Mouse (Mus musculus) Patski (cell line): ENCODE measurements around the gene Ankrd26. TPM values are rescaled to one million over a fixed set of nuclear protein-coding genes. Genes with fewer than 3 reads are reported as not detected.
A peak's percentile ranks its signal among the peaks of the same experiment; 100 is the strongest.

Source experiments
- ATAC-seq: fragments of 100-300 bp; one replicate; pipeline ENCODE4 v1.8.0; 2021
- CTCF ChIA-PET: fragments of 350-600 bp; sonication (Branson Sonifier 250); formaldehyde crosslinking; loops from one replicate; lab custom pipeline; 2022; ENCODE audit warnings: inconsistent platforms; lab: Charles Lee
- POLR2A ChIA-PET: fragments of 350-600 bp; sonication (Branson Sonifier 250); formaldehyde crosslinking; loops from one replicate; lab custom pipeline; 2022; ENCODE audit warnings: antibody characterized with exemption, inconsistent platforms; lab: Charles Lee
- DNase-seq: peaks from one replicate; pipeline ENCODE4 v3.0.0-alpha.2; 2011; ENCODE audit warnings: low read depth, low spot score
- H3K27me3 ChIP-seq: fragments of 371-371 bp; one replicate; pipeline ENCODE4 v1.5.1; 2021
- CTCF ChIP-seq: fragments of 100-300 bp; IDR thresholded peaks from one replicate; pipeline ENCODE4 v1.5.1; 2021
- in situ Hi-C: fragments of 300-500 bp; cut with MboI; formaldehyde crosslinking; loops from 3 replicates; pipeline ENCODE4 v1.11.1; 2018; ENCODE audit warnings: low pct_unique_long_range_greater_than_20kb, mixed read lengths
- polyA plus RNA-seq: library from polyadenylated mRNA; unstranded; gene quantifications from one replicate; pipeline ENCODE4 v1.2.3, GENCODE M21; 2021

Ankrd26 gene
- polyA plus RNA-seq, 1 experiment from 2014 or later: 12.2 TPM

DNA sequence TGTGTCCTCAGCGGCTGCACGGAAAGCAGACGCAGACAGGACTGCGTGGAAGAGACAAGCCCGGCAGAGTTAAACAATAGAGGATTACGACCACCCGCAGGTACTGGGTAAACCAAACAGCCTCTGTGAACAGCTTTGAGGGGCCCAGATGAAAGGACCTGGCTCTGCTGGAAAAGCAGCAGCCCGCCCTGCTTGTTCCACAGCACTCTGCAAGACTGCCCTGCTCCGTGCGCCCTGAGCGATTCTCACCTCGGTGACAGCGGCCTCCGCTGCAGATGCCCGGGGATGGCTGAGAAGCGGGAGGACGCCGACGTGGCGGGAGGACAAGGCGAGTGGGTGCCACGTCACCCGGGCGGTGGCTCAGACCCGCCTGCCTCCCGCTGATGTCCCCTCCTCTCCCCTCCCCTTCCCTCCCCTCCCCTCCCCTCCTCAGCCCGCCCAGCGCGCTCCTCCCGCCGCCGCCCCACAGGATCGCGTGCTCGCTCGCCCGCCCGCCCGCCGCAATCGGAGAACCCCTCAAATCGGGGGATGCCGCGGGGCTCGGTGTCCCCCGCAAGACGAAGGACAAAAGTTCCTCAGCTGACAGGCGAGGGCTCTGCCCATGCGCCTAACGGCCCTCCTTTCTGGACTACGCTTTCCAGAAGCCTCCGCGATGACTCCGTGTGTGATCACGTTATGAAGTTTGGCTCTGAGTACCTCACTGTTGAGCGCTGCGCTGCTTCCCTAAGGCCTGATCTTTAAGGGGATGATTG, 82.9 kb downstream of the Ankrd26 start, which contains the start of gene Zfp9:
TSS of gene Zfp9 (minus strand) at position 364 of the 752 bp plus-strand sequence.
- DNase-seq (no peak), ATAC-seq (peak; percentile 79)
- ChIA-PET CTCF (no interaction called here), POLR2A (interaction anchor here (0.6 kb wide), 1 partner anchor 24 kb away, joined by 3 read pairs; no protein-coding TSS in a partner anchor)
- in situ Hi-C loops: no loop called here
- no peaks in the 10 kb centered on the region for H3K27me3 ChIP-seq
- no peak for TF ChIP-seq CTCF

DNA sequence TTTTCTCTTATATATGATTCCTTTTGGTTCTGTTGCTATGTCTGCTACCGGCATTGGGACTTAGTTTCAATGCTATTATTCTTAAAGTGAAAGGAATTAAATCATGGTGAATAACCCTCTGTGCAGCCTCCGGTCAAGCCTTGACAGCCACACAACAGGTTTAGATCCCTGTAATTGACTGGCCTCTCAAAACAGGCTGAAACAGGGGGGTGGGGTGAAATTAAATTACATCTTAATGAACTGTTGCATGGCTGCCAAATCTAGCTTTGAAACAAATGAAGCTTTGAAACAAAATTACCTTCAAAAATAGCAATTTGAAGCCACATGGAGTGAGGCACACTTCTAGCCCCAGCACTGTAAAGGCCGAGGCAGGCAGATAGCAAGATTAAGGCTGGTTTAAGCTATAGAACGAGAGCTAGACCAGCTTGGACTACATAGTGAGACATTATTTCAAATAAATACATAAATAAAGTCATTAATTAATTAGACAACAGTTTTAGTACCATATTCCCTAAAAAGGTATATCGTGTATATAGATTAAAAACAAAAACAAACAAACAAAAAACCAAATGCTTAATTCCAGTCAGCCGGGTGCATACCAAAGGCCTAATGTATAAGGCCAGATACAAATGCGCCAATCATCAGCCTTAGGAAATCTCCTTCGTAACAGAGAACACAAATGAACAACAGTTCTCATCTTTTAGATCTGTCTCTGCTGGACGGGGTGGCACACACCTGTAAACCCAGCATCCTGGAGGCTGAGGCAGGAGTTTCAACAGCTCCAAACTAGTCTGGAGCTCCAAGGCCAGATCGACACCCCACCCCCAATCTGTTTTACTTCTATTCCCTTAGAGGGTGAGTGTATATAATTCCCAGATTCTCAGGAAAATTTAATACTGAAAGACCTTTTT, 83.9 kb downstream of the Ankrd26 start:
- POLR2A ChIA-PET: interaction anchor here (0.7 kb wide), 1 partner anchor 183 kb away, joined by 3 read pairs; no protein-coding TSS in a partner anchor
- no peak for DNase-seq

DNA sequence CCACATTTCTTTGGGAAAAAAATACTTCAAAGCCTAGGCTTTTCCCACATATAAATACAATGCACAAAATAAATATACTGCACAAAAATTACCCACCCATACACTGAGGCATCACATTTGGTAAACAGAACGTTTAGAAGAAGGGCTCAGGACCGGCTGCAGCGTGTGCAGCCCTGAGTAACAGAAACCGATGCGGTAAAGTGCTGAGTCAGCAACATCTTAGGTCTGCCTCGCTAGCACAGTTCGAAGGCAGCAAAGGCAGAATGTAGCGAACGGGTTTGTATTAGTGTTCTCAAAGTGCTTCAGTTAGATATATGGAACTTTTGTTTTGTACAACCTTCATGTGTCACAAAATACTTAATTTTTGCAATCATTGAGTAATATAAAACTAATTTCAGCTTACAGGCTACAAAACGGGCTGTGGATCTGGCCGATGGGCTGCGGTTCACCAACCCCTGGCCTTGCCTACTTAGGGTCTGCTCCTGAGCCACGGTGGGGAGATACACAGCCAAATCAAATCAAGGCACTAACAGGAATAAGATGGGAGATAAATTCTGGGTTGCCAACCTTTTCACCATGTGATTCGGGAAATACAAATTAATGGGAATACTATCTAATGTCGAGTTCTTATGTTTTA, 99.8 kb downstream of the Ankrd26 start:
- DNase-seq: no peak
- no peak for TF ChIP-seq CTCF
- ATAC-seq: no peak
- CTCF ChIA-PET: no interaction called here
- POLR2A ChIA-PET: no interaction called here
- H3K27me3 ChIP-seq: no peaks in the 10 kb centered on the region
- in situ Hi-C loops: no loop called here

More for the DNA sequence above, 83.9 kb downstream of the Ankrd26 start:
- H3K27me3 ChIP-seq: no peaks in the 10 kb centered on the region
- in situ Hi-C loops: no loop called here
- CTCF ChIA-PET: no interaction called here
- TF ChIP-seq CTCF: no peak
- no peak for ATAC-seq

- in situ Hi-C loops: no loop called here
- H3K27me3 ChIP-seq: no peaks in the 10 kb centered on the region
- ChIA-PET CTCF (interaction anchor here (1.6 kb wide), 1 partner anchor 26 kb away, joined by 3 read pairs; no protein-coding TSS in a partner anchor), POLR2A (interaction anchor here (0.8 kb wide), 1 partner anchor 38 kb away, joined by 3 read pairs; the partner anchor contains the start of gene Bms1)
- DNase-seq (no peak), ATAC-seq (no peak)
- TF ChIP-seq CTCF: no peak
Measured at GRCm38 (mm10) chr6:118457726-118458125, 104.3 kb downstream of the Ankrd26 start.

DNA sequence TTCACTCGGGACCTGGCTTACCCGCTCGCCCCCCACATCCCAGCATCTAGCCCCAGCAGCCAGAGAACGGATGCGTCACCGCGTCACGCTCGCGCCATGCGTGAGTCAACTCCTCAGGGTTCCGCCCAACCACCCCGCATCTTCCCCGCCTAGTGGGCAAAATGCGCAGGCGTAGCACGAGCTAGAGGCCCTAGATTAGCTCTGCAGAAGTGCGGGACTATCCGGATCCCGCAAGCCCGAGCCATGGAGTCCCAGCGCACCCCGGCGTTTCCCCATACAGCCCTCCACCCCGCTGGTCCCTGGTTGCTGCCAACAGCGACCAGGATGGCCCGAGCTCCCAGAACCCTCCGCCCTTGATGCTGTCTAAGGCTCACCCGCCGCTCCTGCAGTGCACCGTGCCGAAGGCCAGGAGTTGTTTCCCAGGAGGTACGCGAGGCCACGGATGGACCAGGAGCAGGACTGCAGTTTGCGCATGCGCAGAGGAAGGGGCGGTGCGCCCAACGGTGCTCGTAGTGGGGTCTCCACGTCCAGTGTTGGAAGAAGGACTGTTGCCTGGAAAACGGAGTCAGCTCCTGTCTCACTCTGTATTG, 106.9 kb downstream of the Ankrd26 start, which contains the start of gene Zfp248:
TSS of gene Zfp248 (minus strand) at position 487 of the 590 bp plus-strand sequence.
- no peaks in the 10 kb centered on the region for H3K27me3 ChIP-seq
- CTCF ChIA-PET: no interaction called here
- no peak for DNase-seq
- peak; percentile 93 for ATAC-seq
- in situ Hi-C loops: no loop called here
- POLR2A ChIA-PET: interaction anchor here (0.5 to 1.3 kb wide), 4 partner anchors 13 to 35 kb away, joined by 3 to 5 read pairs (median 3); partner anchors contain the start of gene Bms1
- TF ChIP-seq CTCF: peak; percentile 37

DNA sequence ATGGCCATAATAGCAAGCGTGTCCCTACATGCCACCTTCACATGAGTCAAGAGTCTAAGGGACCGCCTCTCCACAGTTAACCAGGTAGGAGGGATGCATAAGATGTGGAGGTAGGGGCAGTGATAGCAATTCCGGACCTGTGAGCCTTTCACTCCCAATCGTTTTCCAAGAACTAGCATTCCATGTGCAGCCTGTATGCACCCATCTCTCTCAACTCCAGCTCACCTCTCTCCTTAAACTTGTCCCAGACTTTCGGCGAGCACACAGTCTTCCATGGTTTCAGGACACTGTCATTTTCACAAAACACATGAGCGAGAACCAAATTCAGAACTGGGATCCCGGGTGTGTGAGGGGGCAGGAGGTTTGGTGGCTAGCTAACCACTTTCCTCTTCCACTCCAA, 107.6 kb downstream of the Ankrd26 start:
- ATAC-seq (no peak), DNase-seq (no peak)
- H3K27me3 ChIP-seq: no peaks in the 10 kb centered on the region
- ChIA-PET CTCF (no interaction called here), POLR2A (interaction anchor here (0.5 to 0.7 kb wide), 3 partner anchors 12 to 78 kb away, joined by 3 read pairs; no protein-coding TSS in a partner anchor)
- in situ Hi-C loops: no loop called here
- no peak for TF ChIP-seq CTCF

Other genes starting within 250 kb of the Ankrd26 start
- gene Bms1, start 142.8 kb downstream of the Ankrd26 start, polyA plus RNA-seq: 42.5 TPM
- 5.8 TPM for gene Zfp248, start 106.7 kb downstream of the Ankrd26 start, polyA plus RNA-seq
- 3.3 TPM for gene Zfp9, start 82.9 kb downstream of the Ankrd26 start, polyA plus RNA-seq